Mouse (Mus musculus): ENCODE results near the gene Trim71.

GRCm38 (mm10) chr9:114560771-114561670, 3.1 kb downstream of the Trim71 start:
- TF ChIP-seq CTCF (IDR thresholded peaks at IDR 0.05) (no peak), EP300 (IDR thresholded peaks at IDR 0.05) (no peak)

Data from lung, postnatal 0 days (tissue).